Mouse (Mus musculus) right cerebral cortex, postnatal 25 days (tissue): ENCODE measurements at regions not wholly inside any gene's neighbourhood (a gene's known extent, or its start where the extent isn't known, plus 50 kb on each side); places are given as distances from the start of the nearest gene placed in this dataset.

Experiments used
- DNase-seq: peaks from one replicate; pipeline ENCODE4 v3.0.0; 2022

- DNase-seq: no peak
Measured at GRCm38 (mm10) chr5:118880546-118880945, 320.1 kb downstream of the Med13l start.

DNA sequence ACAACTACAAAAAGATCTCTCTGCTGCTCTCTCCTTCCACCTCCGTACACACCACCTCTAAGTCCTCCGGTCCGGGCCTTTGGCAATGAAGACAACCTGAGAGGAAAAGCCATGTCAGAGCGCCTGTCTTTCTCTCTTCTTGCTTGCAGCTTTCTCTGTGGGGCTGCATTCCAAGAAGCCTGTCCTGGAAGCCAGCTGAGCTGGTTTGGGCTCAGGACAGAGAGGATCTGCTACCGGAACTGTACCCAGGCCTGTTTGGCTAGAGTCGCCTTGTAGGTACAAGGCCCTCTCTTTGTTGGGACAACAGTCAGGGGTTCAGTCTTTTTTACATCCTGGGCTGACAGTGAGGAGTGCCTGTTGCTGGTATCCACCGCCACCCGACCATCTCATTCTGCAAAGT lies 321.4 kb downstream of the Med13l start:
- no peak for DNase-seq

DNA sequence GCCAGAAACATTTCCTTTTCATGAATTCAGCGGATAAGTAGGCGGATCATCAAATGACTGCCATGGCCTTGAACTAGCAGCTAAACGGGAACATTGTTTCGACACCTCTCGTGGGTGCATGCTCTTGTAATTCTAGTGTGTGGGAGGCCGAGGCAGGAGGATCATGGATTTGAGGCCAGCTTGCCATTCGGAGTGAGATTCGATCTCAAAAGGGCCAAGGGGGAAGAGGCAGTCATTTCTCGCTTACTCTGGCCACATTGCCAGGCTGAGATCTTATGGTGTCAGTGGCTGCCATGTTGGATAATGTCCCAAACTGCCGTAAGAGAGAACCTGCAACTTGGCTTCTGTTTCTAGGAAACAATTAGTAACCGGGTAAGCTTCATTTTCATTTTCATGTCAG lies 327.7 kb downstream of the Med13l start:
- no peak for DNase-seq

- no peak for DNase-seq
Measured at GRCm38 (mm10) chr5:118891131-118891530, 330.7 kb downstream of the Med13l start.

- DNase-seq: no peak
Measured at GRCm38 (mm10) chr5:118908224-118908623, 347.7 kb downstream of the Med13l start.

- no peak for DNase-seq
Measured at GRCm38 (mm10) chr5:118909756-118910155, 349.3 kb downstream of the Med13l start.

DNA sequence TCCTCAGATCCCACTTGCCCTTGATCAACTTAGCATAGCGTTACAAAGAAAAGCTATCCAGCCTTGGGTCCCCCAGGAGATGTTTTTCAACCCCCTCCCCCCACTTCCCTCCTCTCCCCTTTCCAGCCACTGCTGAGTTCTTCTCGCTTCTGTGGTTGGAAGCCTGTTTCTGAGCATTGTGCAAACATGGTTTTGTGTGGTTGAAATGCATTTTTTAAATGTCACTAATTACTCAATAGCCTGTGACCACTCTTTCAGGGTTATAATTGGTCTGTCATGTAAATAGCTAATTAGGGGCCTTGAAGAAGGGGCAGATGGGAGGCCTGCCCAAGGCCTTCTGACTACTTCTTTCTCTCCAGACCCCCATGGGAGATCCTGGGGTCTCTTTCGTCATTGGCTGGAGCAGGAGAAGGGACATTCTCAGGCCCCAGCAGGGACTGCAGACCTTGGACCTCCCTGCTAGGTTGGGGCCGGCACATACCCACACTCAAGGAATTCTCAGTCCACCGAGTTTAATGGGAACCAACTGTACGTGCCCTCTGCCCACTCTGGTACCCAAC lies 353.8 kb downstream of the Med13l start:
- DNase-seq: no peak

DNA sequence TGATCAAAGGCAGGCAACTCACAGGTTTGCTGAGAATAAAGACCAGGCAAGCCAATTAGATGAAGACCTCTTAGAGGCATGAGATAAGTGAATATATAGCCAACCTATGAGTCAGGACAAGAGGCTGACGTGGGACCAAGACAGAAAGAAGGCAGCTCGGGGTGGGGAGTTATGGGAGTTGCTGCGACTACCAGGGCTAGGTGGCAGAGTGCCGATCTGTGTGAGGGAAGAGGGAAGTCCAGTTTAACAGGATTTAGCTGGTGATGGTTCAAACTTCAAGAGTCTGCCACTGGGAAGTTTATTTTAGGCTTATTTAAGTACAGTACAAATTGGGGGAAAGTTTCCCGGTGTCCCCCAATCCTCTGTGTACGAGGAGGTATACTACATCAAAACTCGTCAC lies 362.9 kb downstream of the Med13l start:
- DNase-seq: no peak

DNA sequence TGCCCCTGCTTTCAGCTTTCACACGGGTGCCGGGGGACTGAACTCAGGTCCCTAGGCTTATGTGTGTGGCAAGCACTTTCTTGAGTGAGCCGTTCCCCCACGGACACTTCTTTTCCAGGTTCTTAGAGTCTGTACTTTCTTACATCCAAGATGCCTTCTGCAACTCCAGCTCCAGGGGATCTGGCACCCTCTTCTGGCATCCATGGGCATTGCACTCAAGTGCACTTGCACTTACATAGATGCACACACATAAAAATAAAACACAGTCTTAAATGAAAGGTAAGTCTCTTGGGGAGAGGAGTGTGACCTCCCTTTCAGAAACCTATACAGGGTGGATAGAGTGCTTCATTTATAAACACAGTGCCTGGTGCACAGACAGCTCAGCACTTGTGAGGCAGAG lies 368.6 kb downstream of the Med13l start:
- DNase-seq: no peak

GRCm38 (mm10) chr5:118929990-118930501 lies 369.6 kb downstream of the Med13l start:
- DNase-seq: no peak

GRCm38 (mm10) chr5:118939336-118940039 lies 379.0 kb downstream of the Med13l start:
- DNase-seq: no peak

GRCm38 (mm10) chr5:118944256-118944655 lies 383.8 kb downstream of the Med13l start:
- DNase-seq: no peak

DNA sequence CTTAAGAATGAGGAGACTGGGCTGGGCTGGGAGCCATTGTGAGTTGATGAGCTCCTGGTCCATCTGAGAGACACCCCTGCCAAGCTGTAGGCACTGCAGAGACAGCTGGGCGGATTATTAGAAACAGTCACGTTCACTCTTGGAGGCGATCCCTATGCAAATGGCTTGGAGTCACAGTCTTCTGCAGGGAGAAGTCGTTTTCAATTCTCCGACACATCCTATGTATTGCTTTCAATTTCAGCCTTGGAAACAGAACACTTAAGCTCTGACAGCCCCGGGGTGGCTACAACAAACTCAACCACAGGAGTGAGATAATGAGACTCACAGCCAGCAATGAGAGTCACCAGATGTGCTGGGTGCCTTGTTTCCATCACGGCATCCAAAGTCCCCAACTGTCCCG lies 385.6 kb downstream of the Med13l start:
- no peak for DNase-seq

DNA sequence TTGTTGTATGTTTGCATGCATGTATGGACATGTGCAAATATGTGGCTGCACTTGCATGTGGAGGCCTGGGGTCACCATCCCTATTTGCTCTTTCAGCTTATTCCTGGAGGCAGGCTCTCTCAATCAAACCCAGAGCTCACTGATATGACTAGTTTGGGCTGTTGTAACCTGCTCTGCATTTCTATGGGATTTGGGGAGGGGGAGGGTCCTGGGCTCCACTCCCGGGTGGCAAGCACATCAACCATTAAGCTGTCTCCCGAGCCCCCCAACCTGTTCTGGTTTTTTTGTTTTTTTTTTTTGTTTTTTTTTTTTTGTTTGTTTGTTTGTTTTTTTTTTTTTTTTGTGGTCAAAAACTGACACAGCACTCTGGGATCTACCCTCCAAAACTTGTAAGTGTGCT lies 386.5 kb downstream of the Med13l start:
- DNase-seq: no peak

GRCm38 (mm10) chr5:118948119-118948786 lies 387.8 kb downstream of the Med13l start:
- no peak for DNase-seq

DNA sequence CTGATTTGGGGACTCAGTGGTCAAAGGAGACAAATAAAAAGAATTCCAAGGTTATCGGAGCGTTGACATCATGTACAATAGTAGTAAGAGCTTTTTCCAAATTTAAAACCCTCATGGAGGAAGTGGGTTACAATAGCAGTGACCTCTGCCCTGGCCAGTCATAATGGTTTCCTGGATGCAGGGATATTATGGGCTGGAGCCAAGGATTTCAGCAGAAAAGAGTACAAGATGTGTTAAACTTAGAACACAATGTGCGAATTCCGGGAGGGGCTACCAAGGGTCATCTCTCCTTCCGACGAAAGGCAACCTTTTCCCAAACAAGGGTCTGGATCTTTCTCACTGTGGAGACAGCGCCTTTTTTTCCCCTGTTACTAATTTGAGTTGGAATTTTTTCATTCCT lies 390.6 kb downstream of the Med13l start:
- DNase-seq: no peak

DNA sequence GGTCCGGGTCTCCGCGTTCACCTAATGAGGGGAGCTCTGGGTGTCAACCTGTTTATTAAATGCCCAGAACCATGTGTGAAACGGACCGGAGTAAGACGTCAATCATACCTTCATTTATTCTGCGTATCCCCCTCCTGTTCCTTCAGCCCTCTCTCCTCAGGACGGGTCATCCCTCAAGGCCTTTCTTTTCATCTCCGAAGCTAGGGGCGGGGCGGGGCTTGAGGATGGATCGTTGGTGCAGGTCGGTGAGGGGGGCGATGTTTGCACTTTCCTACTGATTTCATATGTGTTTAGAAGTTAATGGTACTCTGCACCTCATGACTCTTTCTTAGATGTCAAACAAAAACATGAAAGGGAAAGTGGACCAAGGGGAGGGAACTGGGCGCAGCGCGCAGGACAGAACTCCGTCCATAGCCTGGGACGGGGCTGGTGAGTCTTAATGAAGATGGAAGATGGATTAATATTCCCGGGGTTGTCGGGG lies 400.1 kb downstream of the Med13l start:
- DNase-seq: no peak

DNA sequence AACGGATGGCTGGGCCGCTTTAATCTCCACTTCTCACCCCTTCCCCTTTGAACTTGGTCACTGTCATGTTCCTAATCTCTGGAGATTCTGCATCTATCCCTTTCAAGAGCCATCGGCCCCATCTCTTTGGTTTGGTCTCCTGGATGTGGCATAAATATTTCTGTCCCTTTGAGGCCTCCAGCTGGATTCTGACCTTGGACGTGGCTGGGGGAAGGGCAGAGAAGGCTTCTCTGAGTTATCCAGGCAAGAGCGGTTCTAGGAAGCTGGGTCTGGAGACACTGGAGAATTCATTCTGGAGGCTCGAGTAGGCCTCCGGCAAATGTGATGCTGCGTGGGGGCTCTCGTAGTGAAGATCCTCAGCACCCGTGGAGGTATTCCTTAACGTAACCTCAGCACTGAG lies 400.6 kb downstream of the Med13l start:
- no peak for DNase-seq

GRCm38 (mm10) chr5:118962152-118962551 lies 401.7 kb downstream of the Med13l start:
- DNase-seq: no peak

- DNase-seq: no peak
Measured at GRCm38 (mm10) chr5:118963001-118963400, 402.5 kb downstream of the Med13l start.

DNA sequence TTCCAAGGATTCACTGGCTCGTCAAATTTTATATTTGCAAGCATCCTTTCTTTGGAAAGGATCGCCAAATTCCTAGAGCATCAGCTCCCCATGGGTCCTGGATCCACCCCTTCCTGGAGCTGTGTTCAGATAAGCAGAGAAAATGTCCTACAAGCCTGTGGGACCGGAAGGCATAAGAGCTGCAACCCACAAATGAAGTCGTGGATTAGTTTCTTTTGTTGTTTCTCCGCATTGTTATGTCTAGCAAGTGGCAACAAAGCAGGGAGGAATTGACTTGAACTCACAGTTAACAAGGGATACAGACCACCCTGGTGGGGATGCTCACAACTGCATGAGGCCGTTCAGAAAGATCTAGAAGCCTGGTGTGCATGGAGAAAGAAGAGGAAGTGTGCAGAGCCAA lies 406.4 kb downstream of the Med13l start:
- no peak for DNase-seq

GRCm38 (mm10) chr5:118967718-118968117 lies 407.2 kb downstream of the Med13l start:
- DNase-seq: no peak

DNA sequence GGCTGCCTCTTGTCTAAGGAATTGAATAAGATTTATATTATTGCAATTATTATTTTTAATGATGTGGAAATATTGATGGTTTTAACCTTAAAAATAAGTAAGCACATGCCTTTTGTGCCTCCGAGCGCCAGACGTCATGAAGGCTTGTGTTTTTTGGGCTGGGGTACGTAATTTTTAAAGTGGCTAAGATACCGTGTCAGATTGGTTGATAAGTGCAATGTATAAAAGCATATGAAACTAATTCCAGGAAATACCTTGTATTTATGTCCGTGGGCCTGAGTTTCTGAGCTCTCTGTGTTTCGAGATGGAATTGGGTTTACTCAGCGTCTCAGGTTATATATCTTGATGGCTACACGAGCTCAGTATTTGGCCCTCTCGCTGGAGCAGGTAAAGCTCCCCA lies 414.7 kb downstream of the Med13l start:
- DNase-seq: no peak
